Mouse (Mus musculus) testis, postnatal 14 days (tissue): ENCODE measurements around the gene Ikzf1.

Experiments
- DNase-seq: peaks from one replicate; pipeline ENCODE4 v3.0.0; 2021; ENCODE audit warnings: low spot score

Ikzf1 gene

DNA sequence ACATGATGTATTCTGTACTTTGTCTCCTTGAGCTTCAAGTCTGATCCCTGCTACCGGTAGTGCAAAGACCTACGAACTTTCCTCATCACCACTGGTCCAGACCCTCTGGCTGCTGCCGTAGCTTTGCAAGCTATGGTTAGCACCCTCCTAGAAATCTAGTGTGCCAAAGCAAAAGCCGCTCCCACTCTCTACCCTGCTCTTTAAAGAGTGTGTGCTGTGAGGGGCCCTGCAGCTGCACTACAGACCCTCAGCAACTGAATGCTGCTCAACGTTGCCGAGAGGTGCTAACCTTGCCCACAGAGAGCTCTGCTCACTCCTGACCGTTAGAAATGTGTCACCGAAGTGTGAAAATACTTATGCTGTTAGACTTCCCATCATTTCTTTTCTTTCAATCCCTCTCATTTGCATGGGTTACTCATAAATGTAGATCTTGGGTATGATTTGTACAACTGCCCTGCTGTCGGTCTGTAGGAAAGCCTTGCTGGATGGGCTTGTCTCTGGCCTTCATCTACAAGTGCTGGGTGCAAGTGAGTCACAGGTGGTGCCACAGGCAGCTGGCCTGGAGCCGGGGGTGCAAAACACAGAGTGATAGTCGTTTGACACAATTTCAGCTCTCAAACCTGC, 40.6 kb downstream of the Ikzf1 start:
- no peak for DNase-seq

DNA sequence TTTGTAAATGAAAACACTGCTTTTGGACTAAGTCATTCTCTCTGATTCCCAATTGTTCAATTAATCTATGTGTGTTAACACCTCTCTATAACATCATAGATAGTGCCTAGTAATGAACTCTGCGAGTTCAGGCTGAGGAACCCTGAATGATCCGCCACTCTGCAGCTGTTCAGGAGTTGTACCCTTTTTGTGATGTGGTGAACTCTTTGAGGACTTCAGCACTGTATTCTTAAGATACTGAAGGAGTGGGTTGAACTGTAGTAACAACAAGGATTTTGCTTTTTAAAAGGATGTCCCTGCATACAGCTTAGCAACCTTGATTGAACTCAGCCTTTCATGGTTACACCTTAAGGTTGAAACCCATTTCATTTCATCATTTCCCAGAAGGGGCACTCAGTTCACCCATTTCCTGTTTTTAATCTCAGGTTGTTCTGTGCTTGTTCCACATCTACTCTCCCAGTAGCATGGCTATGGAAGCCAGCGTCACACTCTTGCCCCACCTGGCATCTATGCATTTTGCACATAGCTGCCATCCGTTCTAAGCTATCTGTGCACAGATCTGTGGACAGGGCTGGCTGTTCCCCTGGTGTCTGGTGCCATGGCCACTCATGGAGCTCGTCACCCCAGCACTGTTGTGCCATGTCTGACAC, 41.2 kb downstream of the Ikzf1 start:
- no peak for DNase-seq

GRCm38 (mm10) chr11:11726807-11727276, 42.0 kb downstream of the Ikzf1 start:
- no peak for DNase-seq

GRCm38 (mm10) chr11:11727936-11728556, 43.2 kb downstream of the Ikzf1 start:
- DNase-seq = no peak

DNA sequence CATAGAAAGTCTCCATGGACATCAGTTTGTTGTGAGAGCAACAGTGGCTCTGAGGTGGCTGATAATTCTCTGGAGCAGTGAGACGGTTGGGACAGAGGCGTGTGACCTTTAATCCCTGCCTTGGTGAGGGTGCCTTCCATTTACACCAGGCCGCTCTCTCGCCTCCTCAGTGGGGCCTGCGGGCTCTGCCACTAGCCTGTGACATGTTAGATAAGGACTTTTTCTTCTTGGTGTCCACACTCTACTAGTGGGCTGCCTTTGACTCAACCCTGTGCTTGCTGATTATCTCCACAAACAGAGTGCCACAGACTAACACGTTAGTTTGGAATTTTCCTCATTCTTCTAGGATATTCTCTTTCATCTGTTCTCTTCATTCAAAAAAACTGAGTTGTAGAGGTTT, 44.4 kb downstream of the Ikzf1 start:
- no peak for DNase-seq

DNA sequence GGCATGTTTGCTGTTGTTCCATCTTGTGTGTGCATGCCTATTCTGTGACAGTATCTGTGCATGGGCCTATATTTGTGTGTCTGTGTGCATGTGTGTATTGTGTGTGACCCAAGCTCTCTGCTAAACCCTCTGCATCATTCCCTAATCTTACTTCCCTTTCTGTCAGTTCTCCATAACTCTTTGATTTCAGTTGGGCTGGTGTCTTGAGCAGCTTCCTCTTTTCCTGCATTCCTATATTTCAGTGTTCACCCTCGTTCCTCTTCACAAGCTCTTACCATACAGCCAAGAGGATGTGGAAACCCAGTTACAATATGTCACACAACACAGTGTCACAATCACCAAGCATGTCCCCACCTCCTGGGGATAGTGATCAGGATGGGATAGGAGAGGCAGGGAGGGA, 45.3 kb downstream of the Ikzf1 start:
- no peak for DNase-seq

- DNase-seq = no peak
Measured at GRCm38 (mm10) chr11:11731727-11732126, 46.9 kb downstream of the Ikzf1 start.

GRCm38 (mm10) chr11:11732972-11733770, 48.4 kb downstream of the Ikzf1 start:
- no peak for DNase-seq

DNA sequence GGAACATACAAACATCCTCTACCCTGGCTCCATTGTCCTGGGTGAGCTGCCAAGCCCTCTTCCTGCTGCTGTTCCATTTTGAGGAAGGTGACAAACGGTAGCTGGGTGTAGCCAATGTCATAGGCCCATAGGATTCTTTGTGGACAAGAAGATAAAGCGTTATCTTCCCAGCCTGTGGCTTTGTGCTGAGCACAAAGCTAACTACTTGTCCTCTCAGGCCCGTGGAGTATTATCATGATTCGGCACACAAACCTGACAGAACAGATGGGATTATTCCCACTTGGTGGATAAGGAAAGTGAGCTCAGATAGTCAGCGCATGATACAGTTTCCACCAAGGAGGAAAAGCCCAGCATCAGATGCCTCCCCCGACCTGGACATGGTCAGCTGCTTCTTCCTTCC, 50.4 kb downstream of the Ikzf1 start:
- DNase-seq = no peak

DNA sequence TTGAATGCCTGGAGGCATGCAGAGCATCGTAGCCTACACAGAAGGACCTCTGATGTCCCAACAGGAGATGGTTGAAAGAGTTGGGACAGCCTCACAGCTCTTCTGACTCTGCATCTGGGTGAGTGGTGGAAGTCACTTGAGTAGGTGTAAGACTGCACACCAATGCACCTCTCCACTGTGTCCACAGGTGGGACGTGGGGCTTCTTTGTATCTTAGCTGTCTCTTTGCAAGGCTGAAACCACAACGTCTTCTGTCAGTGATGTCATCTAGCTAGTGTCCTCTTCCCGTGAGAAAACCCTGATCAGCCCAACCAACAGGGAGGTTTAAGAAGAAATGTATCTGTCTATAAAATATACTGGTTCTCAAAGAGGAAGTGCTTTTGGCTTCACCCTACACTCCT, 52.1 kb downstream of the Ikzf1 start:
- no peak for DNase-seq

DNA sequence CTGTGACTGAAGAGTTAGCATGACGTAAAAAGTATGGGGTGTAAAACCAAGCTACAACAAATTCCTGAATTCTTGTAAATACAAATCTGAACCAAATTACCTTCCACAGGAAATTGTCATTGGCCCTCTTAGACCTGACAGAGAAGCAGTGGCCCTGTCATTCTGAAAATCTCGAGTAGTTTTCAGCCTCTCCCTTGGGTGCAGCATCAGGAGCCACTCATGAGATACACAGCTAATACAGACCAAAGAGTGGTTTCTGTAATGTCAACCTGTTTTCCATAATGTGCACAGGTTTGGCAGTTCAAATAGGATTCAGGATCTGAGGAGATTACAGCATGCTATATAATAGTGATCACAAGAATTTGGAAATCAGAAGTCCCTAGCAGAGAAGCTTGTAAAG, 52.8 kb downstream of the Ikzf1 start:
- no peak for DNase-seq

DNA sequence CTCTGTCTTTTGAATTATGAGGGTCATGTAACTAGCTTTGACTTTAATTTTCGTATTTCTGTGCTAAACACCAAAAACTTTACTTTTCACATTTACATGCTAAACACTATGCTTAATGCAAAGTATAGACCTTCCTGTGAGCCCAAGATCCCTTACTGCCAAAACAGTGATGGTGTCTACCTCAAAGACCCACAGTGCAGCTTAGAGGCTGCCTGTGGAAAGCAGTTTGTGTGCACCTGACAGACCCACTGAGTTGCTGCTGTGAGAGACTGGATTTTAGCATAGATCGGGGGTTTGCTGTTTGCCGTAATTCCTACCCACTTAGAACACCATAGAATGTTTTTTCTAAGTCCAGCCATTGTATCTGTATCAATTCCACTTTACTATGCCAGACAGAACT, 54.3 kb downstream of the Ikzf1 start:
- DNase-seq = no peak

GRCm38 (mm10) chr11:11740603-11741002, 55.8 kb downstream of the Ikzf1 start:
- DNase-seq = no peak

GRCm38 (mm10) chr11:11741574-11741973, 56.8 kb downstream of the Ikzf1 start:
- no peak for DNase-seq

- no peak for DNase-seq
Measured at GRCm38 (mm10) chr11:11742626-11743025, 57.8 kb downstream of the Ikzf1 start.

- no peak for DNase-seq
Measured at GRCm38 (mm10) chr11:11744222-11744621, 59.4 kb downstream of the Ikzf1 start.

- DNase-seq = no peak
Measured at GRCm38 (mm10) chr11:11751091-11751490, 66.3 kb downstream of the Ikzf1 start.

DNA sequence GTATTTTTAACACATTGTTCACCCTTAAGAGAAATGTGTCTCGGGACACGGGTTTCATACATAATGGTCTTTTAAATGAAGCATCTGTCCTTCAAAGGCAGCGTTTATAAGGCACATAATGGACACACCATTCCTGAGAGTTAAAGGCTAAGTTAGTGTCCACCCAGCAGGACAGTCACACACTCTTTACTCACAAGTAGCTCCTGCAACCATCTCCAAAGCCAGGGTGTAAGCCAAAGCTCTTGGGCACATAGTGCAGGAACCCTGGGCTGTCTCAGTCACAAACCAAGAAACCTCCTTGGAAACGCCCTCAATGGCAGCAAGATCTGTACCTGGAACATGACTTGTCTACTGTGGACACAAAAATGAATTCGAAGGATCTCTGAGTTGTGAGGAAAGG, 68.1 kb downstream of the Ikzf1 start:
- DNase-seq = no peak

GRCm38 (mm10) chr11:11758121-11758520, 73.3 kb downstream of the Ikzf1 start:
- DNase-seq = no peak

DNA sequence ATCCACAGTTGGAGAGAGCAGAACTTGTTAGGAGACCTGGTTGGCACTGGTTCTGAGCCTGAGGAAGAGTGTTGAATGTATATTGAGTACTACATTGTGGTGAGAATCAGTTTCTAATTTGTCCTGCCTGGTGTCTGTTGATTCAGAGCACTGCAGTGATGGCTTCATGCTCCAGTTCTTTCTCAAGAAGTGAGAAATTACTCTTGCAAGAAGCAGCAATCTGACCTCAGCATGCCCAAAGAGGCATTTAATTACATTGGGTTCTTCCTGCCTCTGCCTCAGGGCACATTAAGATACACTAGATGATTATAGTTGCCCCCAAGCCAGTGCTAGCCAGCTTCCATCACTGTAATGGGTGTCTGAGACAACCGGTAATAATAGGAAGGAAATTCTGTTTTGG, 74.1 kb downstream of the Ikzf1 start:
- no peak for DNase-seq

DNA sequence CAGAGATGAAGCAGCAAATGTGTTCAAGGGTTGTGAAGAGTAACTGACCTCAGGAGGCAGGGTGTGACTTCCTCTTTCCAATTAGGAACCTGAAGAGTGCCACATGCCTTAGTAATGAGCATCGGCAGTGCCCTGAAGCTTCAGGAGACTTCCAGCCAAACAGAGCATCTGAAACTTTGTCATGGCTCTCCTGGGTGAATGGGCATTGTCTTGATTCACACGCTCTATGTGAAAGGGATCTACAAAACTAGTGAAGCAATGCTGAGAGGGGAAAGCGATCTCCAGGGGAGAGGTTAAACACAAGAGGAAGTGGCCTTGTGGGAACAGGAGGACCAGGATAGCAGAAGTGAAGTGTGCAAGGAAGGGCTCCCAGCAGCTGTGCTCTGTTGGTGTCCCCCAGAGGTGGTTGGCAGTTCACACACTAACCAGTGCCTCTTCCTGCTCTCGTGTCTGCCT, 78.4 kb downstream of the Ikzf1 start:
- no peak for DNase-seq

DNA sequence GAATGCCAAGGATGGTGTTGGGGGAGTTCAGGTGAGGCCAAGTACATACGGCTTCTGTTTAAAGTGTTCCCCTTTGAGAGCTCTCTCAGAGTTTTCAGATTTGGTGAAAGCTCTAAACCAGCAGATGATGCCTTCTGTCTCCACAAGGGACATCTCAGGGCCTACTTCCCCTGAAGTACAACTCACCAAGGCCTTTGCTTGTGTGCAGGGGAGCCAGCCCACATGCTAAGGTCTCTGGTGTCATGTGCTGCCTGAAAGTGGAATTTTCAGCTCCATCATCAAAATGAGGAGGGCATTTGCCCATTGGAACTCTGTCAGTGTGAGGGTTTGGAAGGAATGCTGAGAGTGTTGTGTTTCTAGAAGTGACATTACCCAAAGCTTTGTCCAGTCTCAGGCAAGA, 80.6 kb downstream of the Ikzf1 start:
- no peak for DNase-seq

- no peak for DNase-seq
Measured at GRCm38 (mm10) chr11:11766105-11766504, 81.3 kb downstream of the Ikzf1 start.
